Mouse (Mus musculus) adipose tissue, adult 10 weeks (tissue): ENCODE measurements around the gene Bsnd. TPM values are rescaled to one million over a fixed set of nuclear protein-coding genes. Genes with fewer than 3 reads are reported as not detected.

ENCODE experiments used
- polyA plus RNA-seq: library from polyadenylated mRNA; stranded (reverse); fragments of 350-450 nt; fragmentation: Illumina TruSeq; extraction: RNeasy Lipid Tissue Mini Kit (QIAGEN cat#74804); gene quantifications from one replicate; pipeline ENCODE4 v1.2.3, GENCODE M21; 2014; ENCODE audit warnings: low read depth, low replicate concordance

Bsnd gene
- 2.6 TPM for polyA plus RNA-seq

GRCm38 (mm10) chr4:106492116-106492515 lies at the start of gene Bsnd:
Bsnd (minus strand) TSS chr4:106492283.

Other genes starting within 250 kb of the Bsnd start
- 18.4 TPM for gene Usp24, start 176.1 kb downstream of the Bsnd start, polyA plus RNA-seq
- gene Pcsk9, start 28.0 kb downstream of the Bsnd start, polyA plus RNA-seq, result 0.32 TPM
- gene Dhcr24, start 68.8 kb upstream of the Bsnd start, polyA plus RNA-seq, result 5.7 TPM
- gene Lexm, start 125.0 kb upstream of the Bsnd start, polyA plus RNA-seq, result 1.6 TPM
- gene Ttc22, start 130.1 kb upstream of the Bsnd start, polyA plus RNA-seq, result 0.15 TPM
- gene Pars2, start 158.8 kb upstream of the Bsnd start, polyA plus RNA-seq, result 6.4 TPM
- gene Ttc4, start 186.7 kb upstream of the Bsnd start, polyA plus RNA-seq, result 34.1 TPM
- gene Mroh7, start 238.6 kb upstream of the Bsnd start, polyA plus RNA-seq, result 2.7 TPM
- gene Fam151a, start 241.6 kb upstream of the Bsnd start, polyA plus RNA-seq, result 0.56 TPM